Mouse (Mus musculus) hindbrain, embryonic 13.5 days (tissue): ENCODE data around the gene Pde4a. TPM values are rescaled to one million over a fixed set of nuclear protein-coding genes. Genes with fewer than 3 reads are reported as not detected.
A peak's percentile ranks its signal among the peaks of the same experiment; 100 is the strongest.

Experiments
- ATAC-seq: fragments of 200-750 bp; cut with Nextera tagmentation; 2 replicates; pipeline ENCODE4 v1.8.0; 2017; ENCODE audit warnings: moderate TSS enrichment; ENCODE audit not compliant: low FRiP score
- H3K27ac ChIP-seq: fragments of 300-500 bp; sonication (generic); 2 replicates; pipeline ENCODE4 v1.5.1; 2015; ENCODE audit warnings: inconsistent platforms, mild to moderate bottlenecking, moderate library complexity
- H3K27me3 ChIP-seq: fragments of 300-500 bp; sonication (generic); 2 replicates; pipeline ENCODE4 v1.6.1; 2015; ENCODE audit warnings: mild to moderate bottlenecking, inconsistent platforms
- H3K36me3 ChIP-seq: fragments of 300-500 bp; sonication (generic); 2 replicates; pipeline ENCODE4 v1.6.1; 2015; ENCODE audit warnings: mild to moderate bottlenecking, inconsistent platforms
- H3K4me1 ChIP-seq: fragments of 300-500 bp; sonication (generic); replicated peaks from 2 replicates; pipeline ENCODE4 v1.6.1; 2015; ENCODE audit warnings: inconsistent platforms
- H3K4me2 ChIP-seq: fragments of 300-500 bp; sonication (generic); 2 replicates; pipeline ENCODE4 v1.6.1; 2015; ENCODE audit warnings: inconsistent platforms, mild to moderate bottlenecking, moderate library complexity
- H3K4me3 ChIP-seq: fragments of 300-500 bp; sonication (generic); 2 replicates; pipeline ENCODE4 v1.5.1; 2015; ENCODE audit warnings: mild to moderate bottlenecking, inconsistent platforms
- H3K9ac ChIP-seq: fragments of 300-500 bp; sonication (generic); 2 replicates; pipeline ENCODE4 v1.6.1; 2015; ENCODE audit warnings: mild to moderate bottlenecking, inconsistent platforms
- H3K9me3 ChIP-seq: fragments of 300-500 bp; sonication (generic); 2 replicates; pipeline ENCODE4 v1.6.1; 2016; ENCODE audit warnings: inconsistent platforms
- WGBS: fragments of 180-500 bp; shearing (Covaris S2); methylation state at CpG from one replicate; pipeline ENCODE4 v1.1.7; 2015; 5-methylcytosine and 5-hydroxymethylcytosine counted together
- polyA plus RNA-seq: library from polyadenylated mRNA; unstranded; fragments of >200 nt; fragmentation: Nextera tagmentation; extraction: Ambion mirVana; gene quantifications from 2 replicates; pipeline ENCODE4 v1.2.1, GENCODE M21; 2015

Pde4a gene
- polyA plus RNA-seq, 1 experiment from 2014 or later: 18.8 TPM

- ATAC-seq: no peak
- peak overlapping the region; percentile 50 for H3K4me2 ChIP-seq
- 6% methylated on average over 11 of the region's 11 CpGs for WGBS
- H3K4me3 ChIP-seq: peak overlapping the region; percentile 25; the same call in 1 of the 2 replicates
- H3K36me3 ChIP-seq: no peaks in the 10 kb centered on the region
- H3K9ac ChIP-seq: no peak overlapping the region
- peaks cover 29% of the 10 kb centered on the region for H3K4me1 ChIP-seq
- no peaks in the 10 kb centered on the region for H3K9me3 ChIP-seq
- no peak overlapping the region for H3K27ac ChIP-seq
- peaks cover 19% of the 10 kb centered on the region for H3K27me3 ChIP-seq
Observed at GRCm38 (mm10) chr9:21152715-21153114, 12.8 kb upstream of the Pde4a start.

GRCm38 (mm10) chr9:21153331-21153730 is 12.2 kb upstream of the Pde4a start:
- Histone ChIP-seq H3K27me3 (peaks cover 19% of the 10 kb centered on the region), H3K4me2 (peak overlapping the region; percentile 50)

GRCm38 (mm10) chr9:21153833-21154232 is 11.7 kb upstream of the Pde4a start:
- Histone ChIP-seq H3K4me1 (peaks cover 18% of the 10 kb centered on the region), H3K36me3 (no peaks in the 10 kb centered on the region), H3K4me3 (peak overlapping the region; percentile 25; the same call in 1 of the 2 replicates), H3K9ac (peak overlapping the region; percentile 49), H3K27ac (no peak overlapping the region), H3K27me3 (peaks cover 22% of the 10 kb centered on the region), H3K9me3 (no peaks in the 10 kb centered on the region), H3K4me2 (peak overlapping the region; percentile 50)
- WGBS: 22% methylated on average over 5 of the region's 5 CpGs
- ATAC-seq: no peak

More at GRCm38 (mm10) chr9:21153331-21153730, 12.2 kb upstream of the Pde4a start:
- no peak for ATAC-seq
- no peaks in the 10 kb centered on the region for H3K9me3 ChIP-seq
- H3K4me1 ChIP-seq: peaks cover 23% of the 10 kb centered on the region
- WGBS: 2% methylated on average over 12 of the region's 12 CpGs
- no peaks in the 10 kb centered on the region for H3K36me3 ChIP-seq
- no peak overlapping the region for H3K27ac ChIP-seq
- H3K9ac ChIP-seq: peak overlapping the region; percentile 49
- H3K4me3 ChIP-seq: peak overlapping the region; percentile 25

- WGBS: 84% methylated on average over 3 of the region's 3 CpGs
- Histone ChIP-seq H3K27ac (no peak overlapping the region), H3K4me2 (no peak overlapping the region), H3K9me3 (no peaks in the 10 kb centered on the region), H3K4me3 (no peak overlapping the region), H3K9ac (no peak overlapping the region), H3K36me3 (no peaks in the 10 kb centered on the region), H3K27me3 (peaks cover 22% of the 10 kb centered on the region), H3K4me1 (peaks cover 13% of the 10 kb centered on the region)
- no peak for ATAC-seq
Observed at GRCm38 (mm10) chr9:21154787-21155186, 10.7 kb upstream of the Pde4a start.

- Histone ChIP-seq H3K9me3 (no peaks in the 10 kb centered on the region), H3K27ac (0 out of 2 replicates have a peak overlapping the region, but pooled peaks have one; percentile 30), H3K4me3 (peak overlapping the region; percentile 50), H3K9ac (peak overlapping the region; percentile 79), H3K4me1 (peaks cover 32% of the 10 kb centered on the region), H3K4me2 (peak overlapping the region; percentile 71), H3K27me3 (peaks cover 58% of the 10 kb centered on the region), H3K36me3 (no peaks in the 10 kb centered on the region)
- under 1% methylated on average over 52 of the region's 52 CpGs for WGBS
- peak; percentile 60 for ATAC-seq
Observed at GRCm38 (mm10) chr9:21161209-21161909, 4.2 kb upstream of the Pde4a start.

- H3K4me2 ChIP-seq: no peak overlapping the region; the same call in 1 of the 2 replicates
- ATAC-seq: no peak
- no peak overlapping the region for H3K4me3 ChIP-seq
- no peaks in the 10 kb centered on the region for H3K9me3 ChIP-seq
- H3K36me3 ChIP-seq: no peaks in the 10 kb centered on the region
- H3K4me1 ChIP-seq: peaks cover 45% of the 10 kb centered on the region
- H3K9ac ChIP-seq: no peak overlapping the region
- no peak overlapping the region for H3K27ac ChIP-seq
- 38% methylated on average over 11 of the region's 11 CpGs for WGBS
- H3K27me3 ChIP-seq: peaks cover 76% of the 10 kb centered on the region
Observed at GRCm38 (mm10) chr9:21163086-21164050, 2.1 kb upstream of the Pde4a start.

GRCm38 (mm10) chr9:21164072-21164471 is 1.4 kb upstream of the Pde4a start:
- Histone ChIP-seq H3K4me3 (peak overlapping the region; percentile 46), H3K4me1 (peaks cover 51% of the 10 kb centered on the region), H3K9ac (no peak overlapping the region; the same call in 1 of the 2 replicates), H3K9me3 (no peaks in the 10 kb centered on the region), H3K4me2 (peak overlapping the region; percentile 40), H3K27me3 (peaks cover 73% of the 10 kb centered on the region), H3K36me3 (no peaks in the 10 kb centered on the region), H3K27ac (no peak overlapping the region)
- WGBS: under 1% methylated on average over 26 of the region's 26 CpGs
- no peak for ATAC-seq

- Histone ChIP-seq H3K9me3 (no peaks in the 10 kb centered on the region), H3K4me2 (peak overlapping the region; percentile 69), H3K4me3 (peak overlapping the region; percentile 46), H3K4me1 (peaks cover 49% of the 10 kb centered on the region), H3K27me3 (peaks cover 74% of the 10 kb centered on the region), H3K9ac (peak overlapping the region; percentile 68), H3K27ac (no peak overlapping the region), H3K36me3 (no peaks in the 10 kb centered on the region)
- no peak for ATAC-seq
- WGBS: 1% methylated on average over 46 of the region's 47 CpGs
Observed at GRCm38 (mm10) chr9:21165952-21166451, 488 bp downstream of the Pde4a start.

GRCm38 (mm10) chr9:21166516-21166915 is 1.0 kb downstream of the Pde4a start:
- ATAC-seq: no peak
- WGBS: 26% methylated on average over 3 of the region's 3 CpGs
- peak overlapping the region; percentile 69 for H3K4me2 ChIP-seq
- no peaks in the 10 kb centered on the region for H3K36me3 ChIP-seq
- peaks cover 72% of the 10 kb centered on the region for H3K27me3 ChIP-seq
- no peak overlapping the region for H3K27ac ChIP-seq
- H3K9ac ChIP-seq: peak overlapping the region; percentile 68
- no peaks in the 10 kb centered on the region for H3K9me3 ChIP-seq
- H3K4me3 ChIP-seq: peak overlapping the region; percentile 46
- peaks cover 44% of the 10 kb centered on the region for H3K4me1 ChIP-seq

GRCm38 (mm10) chr9:21167140-21168097 is 1.9 kb downstream of the Pde4a start:
- no peak overlapping the region for H3K4me3 ChIP-seq
- no peaks in the 10 kb centered on the region for H3K36me3 ChIP-seq
- H3K9me3 ChIP-seq: no peaks in the 10 kb centered on the region
- H3K4me1 ChIP-seq: peaks cover 42% of the 10 kb centered on the region
- 0 out of 2 replicates have a peak overlapping the region, but pooled peaks have one; percentile 47 for H3K9ac ChIP-seq
- no peak for ATAC-seq
- H3K27ac ChIP-seq: 0 out of 2 replicates have a peak overlapping the region, but pooled peaks have one; percentile 6
- H3K27me3 ChIP-seq: peaks cover 64% of the 10 kb centered on the region
- peak overlapping the region; percentile 13 for H3K4me2 ChIP-seq
- WGBS: 65% methylated on average over 10 of the region's 10 CpGs
